Mouse (Mus musculus): ENCODE data around the gene Trp63. TPM values are rescaled to one million over a fixed set of nuclear protein-coding genes. Genes with fewer than 3 reads are reported as not detected.

Gene Trp63
- polyA plus RNA-seq, 1 experiment, result 5.1 TPM

- Histone ChIP-seq H3K4me3 (replicated peaks; ENCODE audit: extremely low read depth, low read depth, low read length) (no peak overlapping the region), H3K4me1 (ENCODE audit: control insufficient read depth, insufficient read depth, low read length) (peaks cover 2% of the 10 kb centered on the region)
- DNase-seq, result no peak
- TF ChIP-seq CTCF (IDR thresholded peaks at IDR 0.05; ENCODE audit: insufficient read depth, low read length), result no peak
- TF ChIP-seq POLR2A (IDR thresholded peaks at IDR 0.05; ENCODE audit: borderline replicate concordance, extremely low read depth, low read depth, low read length), result no peak
- WGBS, result 55% methylated on average over 2 of the region's 2 CpGs
Observed at GRCm38 (mm10) chr16:25899657-25900056, 216.1 kb downstream of the Trp63 start.

GRCm38 (mm10) chr16:25900389-25900908 lies 216.9 kb downstream of the Trp63 start:
- no peak for TF ChIP-seq POLR2A (IDR thresholded peaks at IDR 0.05; ENCODE audit: borderline replicate concordance, extremely low read depth, low read depth, low read length)
- TF ChIP-seq CTCF (IDR thresholded peaks at IDR 0.05; ENCODE audit: insufficient read depth, low read length), result no peak
- 70% methylated on average over 3 of the region's 3 CpGs for WGBS

GRCm38 (mm10) chr16:25912185-25912584 lies 228.6 kb downstream of the Trp63 start:
- no peak overlapping the region for H3K4me3 ChIP-seq (replicated peaks; ENCODE audit: extremely low read depth, low read depth, low read length)
- TF ChIP-seq POLR2A (IDR thresholded peaks at IDR 0.05; ENCODE audit: borderline replicate concordance, extremely low read depth, low read depth, low read length), result no peak
- DNase-seq, result no peak
- WGBS, result 61% methylated on average over 1 of the region's 1 CpGs
- H3K4me1 ChIP-seq (ENCODE audit: control insufficient read depth, insufficient read depth, low read length), result no peaks in the 10 kb centered on the region

More at GRCm38 (mm10) chr16:25900389-25900908, 216.9 kb downstream of the Trp63 start:
- H3K4me3 ChIP-seq (replicated peaks; ENCODE audit: extremely low read depth, low read depth, low read length), result no peak overlapping the region
- peaks cover 2% of the 10 kb centered on the region for H3K4me1 ChIP-seq (ENCODE audit: control insufficient read depth, insufficient read depth, low read length)
- DNase-seq, result no peak

GRCm38 (mm10) chr16:25934181-25934580 lies 250.6 kb downstream of the Trp63 start:
- DNase-seq, result no peak
- no peak overlapping the region for H3K4me3 ChIP-seq (replicated peaks; ENCODE audit: extremely low read depth, low read depth, low read length)
- H3K4me1 ChIP-seq (ENCODE audit: control insufficient read depth, insufficient read depth, low read length), result no peaks in the 10 kb centered on the region
- TF ChIP-seq CTCF (IDR thresholded peaks at IDR 0.05; ENCODE audit: insufficient read depth, low read length) (no peak), POLR2A (IDR thresholded peaks at IDR 0.05; ENCODE audit: borderline replicate concordance, extremely low read depth, low read depth, low read length) (no peak)
- WGBS, result 73% methylated on average over 2 of the region's 2 CpGs

All from lung, adult 2 months (tissue).